Mouse (Mus musculus) kidney, postnatal 4 days (tissue): ENCODE measurements around the gene Hmg20a.
"Not testable (repeated sequence)": the region's sequence is repeated elsewhere in the genome, so short reads cannot be mapped to it uniquely, and the experiment has no call there.

ENCODE experiments used
- DNase-seq, 2 experiments: peaks; one replicate each; pipeline ENCODE4 v3.0.0; 2021; ENCODE audit warnings: mixed read lengths in 2 of 2

Gene Hmg20a

GRCm38 (mm10) chr9:56417948-56418737, at the start of gene Hmg20a, which contains the start of gene Peak1:
Gene Hmg20a (plus strand): TSS chr9:56418609.
Gene Peak1 (minus strand): TSS chr9:56418067.
- DNase-seq: peak; percentile 100

GRCm38 (mm10) chr9:56368814-56369213, 49.6 kb upstream of the Hmg20a start:
- DNase-seq: no peak

- DNase-seq: no peak
Observed at GRCm38 (mm10) chr9:56370710-56371109, 47.7 kb upstream of the Hmg20a start.

GRCm38 (mm10) chr9:56374401-56374800, 44.0 kb upstream of the Hmg20a start:
- no peak for DNase-seq

- DNase-seq: no peak
Observed at GRCm38 (mm10) chr9:56382786-56383185, 35.6 kb upstream of the Hmg20a start.

GRCm38 (mm10) chr9:56392857-56393256, 25.6 kb upstream of the Hmg20a start:
- no peak for DNase-seq

- no peak for DNase-seq
Observed at GRCm38 (mm10) chr9:56396306-56396705, 22.1 kb upstream of the Hmg20a start.

- no peak for DNase-seq
Observed at GRCm38 (mm10) chr9:56404619-56405018, 13.8 kb upstream of the Hmg20a start.

- DNase-seq: no peak
Observed at GRCm38 (mm10) chr9:56409928-56410327, 8.5 kb upstream of the Hmg20a start.

- no peak for DNase-seq
Observed at GRCm38 (mm10) chr9:56412716-56413115, 5.7 kb upstream of the Hmg20a start.

GRCm38 (mm10) chr9:56414322-56414721, 4.1 kb upstream of the Hmg20a start:
- no peak for DNase-seq

GRCm38 (mm10) chr9:56415393-56415792, 3.0 kb upstream of the Hmg20a start:
- DNase-seq: no peak

GRCm38 (mm10) chr9:56415935-56416607, 2.3 kb upstream of the Hmg20a start:
- DNase-seq: no peak

GRCm38 (mm10) chr9:56417415-56417947, 928 bp upstream of the Hmg20a start:
- peak; percentile 89 to 92 for DNase-seq

GRCm38 (mm10) chr9:56418738-56419239, 380 bp downstream of the Hmg20a start:
- DNase-seq: peak; percentile 82 to 89

- no peak for DNase-seq
Observed at GRCm38 (mm10) chr9:56420236-56420635, 1.8 kb downstream of the Hmg20a start.

- DNase-seq: no peak
Observed at GRCm38 (mm10) chr9:56420892-56421601, 2.6 kb downstream of the Hmg20a start.

- no peak for DNase-seq
Observed at GRCm38 (mm10) chr9:56421991-56422390, 3.6 kb downstream of the Hmg20a start.

GRCm38 (mm10) chr9:56424861-56425260, 6.5 kb downstream of the Hmg20a start:
- DNase-seq: no peak

GRCm38 (mm10) chr9:56435821-56436526, 17.6 kb downstream of the Hmg20a start:
- DNase-seq: no peak

- not testable (repeated sequence) for DNase-seq
Observed at GRCm38 (mm10) chr9:56437300-56437892, 19.0 kb downstream of the Hmg20a start.

GRCm38 (mm10) chr9:56439699-56440098, 21.3 kb downstream of the Hmg20a start:
- DNase-seq: no peak
